Mouse (Mus musculus) limb, embryonic 10.5 days (tissue): ENCODE measurements around the gene Pgpep1. TPM values are rescaled to one million over a fixed set of nuclear protein-coding genes. Genes with fewer than 3 reads are reported as not detected.

Experiments used
- DNase-seq: peaks from one replicate; pipeline ENCODE4 v3.0.0-alpha.2; 2017; ENCODE audit warnings: low spot score
- H3K27ac ChIP-seq: fragments of 300-500 bp; sonication (generic); 2 replicates; pipeline ENCODE4 v1.5.1; 2016; ENCODE audit warnings: mild to moderate bottlenecking
- H3K27me3 ChIP-seq: fragments of 300-500 bp; sonication (generic); 2 replicates; pipeline ENCODE4 v1.6.1; 2016; ENCODE audit warnings: low read depth, mild to moderate bottlenecking; ENCODE audit not compliant: poor library complexity, severe bottlenecking
- H3K36me3 ChIP-seq: fragments of 300-500 bp; sonication (generic); 2 replicates; pipeline ENCODE4 v1.6.1; 2016; ENCODE audit warnings: mild to moderate bottlenecking, moderate library complexity
- H3K4me1 ChIP-seq: fragments of 300-500 bp; sonication (generic); 2 replicates; pipeline ENCODE4 v1.6.1; 2016
- H3K4me3 ChIP-seq: fragments of 300-500 bp; sonication (generic); 2 replicates; pipeline ENCODE4 v1.5.1; 2016; ENCODE audit warnings: mild to moderate bottlenecking, moderate library complexity
- H3K9me3 ChIP-seq: fragments of 300-500 bp; sonication (generic); replicated peaks from 2 replicates; pipeline ENCODE4 v1.6.1; 2016; ENCODE audit warnings: mild to moderate bottlenecking
- WGBS: fragments of 180-500 bp; shearing (Covaris S2); methylation state at CpG from one replicate; pipeline ENCODE4 v1.1.7; 2016; 5-methylcytosine and 5-hydroxymethylcytosine counted together
- polyA plus RNA-seq: library from polyadenylated mRNA; unstranded; fragments of >200 nt; fragmentation: Nextera tagmentation; extraction: Ambion mirVana; gene quantifications from 2 replicates; pipeline ENCODE4 v1.2.1, GENCODE M21; 2016

Gene Pgpep1
- 44.7 and 45.0 TPM in 2 replicates for polyA plus RNA-seq

DNA sequence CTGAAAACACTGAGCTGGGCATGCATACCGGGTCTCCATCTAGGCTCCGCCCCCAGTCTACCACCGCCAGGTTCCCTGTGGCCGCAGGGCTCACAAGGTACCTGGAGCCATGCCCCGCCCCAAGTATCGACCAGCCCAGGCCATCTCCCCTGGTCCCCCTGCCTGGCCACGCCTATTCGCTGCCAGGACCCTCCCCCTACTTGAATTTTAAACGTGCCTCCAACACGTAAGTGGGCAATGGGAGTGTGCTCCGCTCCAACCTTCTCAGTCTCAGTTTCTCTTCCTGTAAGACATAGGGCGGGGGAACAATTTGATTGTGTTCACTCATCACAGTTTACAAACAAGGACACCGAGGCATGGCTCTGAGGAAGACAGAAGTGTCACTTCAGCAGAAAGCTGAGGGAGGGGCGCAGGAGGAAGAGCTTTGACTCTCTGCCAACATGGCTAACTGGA lies at the start of gene Pgpep1:
Pgpep1 (minus strand) TSS at position 116 of the 453 bp plus-strand sequence.
- peaks cover 47% of the 10 kb centered on the region for H3K4me1 ChIP-seq
- H3K9me3 ChIP-seq: no peaks in the 10 kb centered on the region
- no peaks in the 10 kb centered on the region for H3K27me3 ChIP-seq
- peak; percentile 71 for DNase-seq
- peak within 1 kb of the TSS; percentile 74 for H3K4me3 ChIP-seq
- 2% methylated on average over 14 of the region's 14 CpGs for WGBS
- H3K27ac ChIP-seq: peak within 1 kb of the TSS; percentile 88
- peaks cover 22% of the 10 kb centered on the region for H3K36me3 ChIP-seq

DNA sequence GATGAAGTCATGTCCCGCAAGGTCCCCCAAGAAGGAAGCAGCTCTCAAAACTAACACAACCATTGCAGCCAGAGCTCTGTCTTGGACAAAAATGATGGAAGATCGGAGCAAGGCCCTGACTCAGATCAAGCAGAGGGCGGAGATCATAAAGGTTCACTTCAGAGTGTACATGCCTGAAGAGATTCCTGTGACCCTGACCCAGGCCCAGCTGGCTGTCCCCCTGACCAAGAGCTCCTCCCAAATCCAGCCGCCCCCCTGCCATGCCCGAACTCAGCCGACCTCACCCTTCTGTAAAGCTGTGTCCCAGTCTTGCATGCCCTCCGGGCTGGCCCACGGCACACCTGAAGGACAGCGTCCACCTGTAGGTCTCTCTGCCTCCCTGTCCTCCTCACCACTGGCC lies 49.6 kb upstream of the Pgpep1 start:
- Histone ChIP-seq H3K4me1 (peaks cover 5% of the 10 kb centered on the region; the same call in 1 of the 2 replicates), H3K4me3 (no peak overlapping the region), H3K27me3 (no peaks in the 10 kb centered on the region), H3K36me3 (no peaks in the 10 kb centered on the region), H3K27ac (no peak overlapping the region), H3K9me3 (no peaks in the 10 kb centered on the region)
- no peak for DNase-seq
- WGBS: 90% methylated on average over 9 of the region's 9 CpGs

DNA sequence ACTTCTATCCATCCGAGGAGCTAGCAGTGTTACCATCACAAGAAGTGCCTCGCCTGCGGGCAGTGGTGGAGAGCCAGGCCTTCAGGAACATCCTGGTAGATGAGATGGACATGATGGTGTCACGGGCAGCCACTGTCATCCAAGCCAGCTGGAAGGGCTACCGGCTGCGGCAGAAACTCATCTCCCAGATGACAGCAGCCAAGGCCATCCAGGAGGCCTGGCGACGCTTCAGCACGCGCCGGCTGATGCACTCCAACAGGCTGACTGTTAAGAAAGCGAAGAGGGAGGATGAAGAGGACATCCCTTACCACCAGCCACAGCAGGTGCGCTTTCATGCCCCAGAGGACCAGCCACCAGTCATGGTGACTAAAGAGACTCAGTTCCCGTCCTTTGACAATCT lies 48.1 kb upstream of the Pgpep1 start:
- H3K27ac ChIP-seq: no peak overlapping the region
- H3K36me3 ChIP-seq: peaks cover 5% of the 10 kb centered on the region
- no peaks in the 10 kb centered on the region for H3K9me3 ChIP-seq
- 0 out of 2 replicates have a peak, but pooled peaks cover 1% of the 10 kb centered on the region for H3K4me1 ChIP-seq
- WGBS: 92% methylated on average over 14 of the region's 14 CpGs
- H3K27me3 ChIP-seq: no peaks in the 10 kb centered on the region
- DNase-seq: no peak
- no peak overlapping the region for H3K4me3 ChIP-seq

DNA sequence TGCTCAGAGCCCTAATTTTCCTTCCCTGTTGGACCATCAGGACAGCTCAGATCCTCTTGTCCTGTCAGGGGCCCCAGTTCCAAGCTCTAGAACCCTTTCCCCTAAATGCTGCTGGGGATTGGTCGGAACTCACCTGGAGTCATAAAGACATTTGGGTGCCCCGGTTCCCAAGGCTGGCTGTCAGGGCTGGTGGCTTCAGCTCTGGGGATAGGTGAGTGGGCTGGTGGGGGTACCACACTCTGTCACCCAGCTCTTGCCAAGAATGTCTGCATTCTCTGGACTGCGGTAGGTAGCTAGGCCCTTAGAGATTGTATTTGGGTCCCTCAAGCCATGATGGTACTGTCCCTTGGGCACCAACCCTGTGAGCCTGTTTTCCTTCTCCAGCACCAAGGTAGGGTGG lies 43.1 kb upstream of the Pgpep1 start, which contains the start of gene Iqcn:
Iqcn (plus strand) TSS at position 171 of the 400 bp plus-strand sequence.
- Histone ChIP-seq H3K36me3 (peaks cover 27% of the 10 kb centered on the region), H3K27ac (no peak within 1 kb of the TSS), H3K27me3 (no peaks in the 10 kb centered on the region), H3K4me3 (no peak within 1 kb of the TSS), H3K9me3 (no peaks in the 10 kb centered on the region), H3K4me1 (peaks cover 27% of the 10 kb centered on the region)
- 91% methylated on average over 3 of the region's 3 CpGs for WGBS
- DNase-seq: no peak

DNA sequence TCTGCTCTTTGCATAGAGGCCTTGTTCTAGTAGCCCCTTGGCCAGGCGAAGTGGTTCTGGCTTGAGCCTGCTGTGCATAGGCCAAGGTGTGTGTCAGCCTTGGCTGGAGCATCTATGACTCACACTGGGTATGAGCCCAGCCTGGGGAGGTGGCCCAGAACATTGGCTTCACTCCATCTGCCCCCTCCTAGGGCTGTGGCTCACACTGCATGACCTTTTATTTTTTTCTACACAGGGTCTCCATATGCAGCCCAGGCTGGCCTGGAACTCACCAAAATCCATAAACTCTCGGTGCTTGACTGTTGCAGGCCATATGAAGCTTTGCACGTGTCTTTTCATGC lies 42.6 kb upstream of the Pgpep1 start:
- no peaks in the 10 kb centered on the region for H3K27me3 ChIP-seq
- H3K4me3 ChIP-seq: no peak overlapping the region
- 88% methylated on average over 3 of the region's 3 CpGs for WGBS

DNA sequence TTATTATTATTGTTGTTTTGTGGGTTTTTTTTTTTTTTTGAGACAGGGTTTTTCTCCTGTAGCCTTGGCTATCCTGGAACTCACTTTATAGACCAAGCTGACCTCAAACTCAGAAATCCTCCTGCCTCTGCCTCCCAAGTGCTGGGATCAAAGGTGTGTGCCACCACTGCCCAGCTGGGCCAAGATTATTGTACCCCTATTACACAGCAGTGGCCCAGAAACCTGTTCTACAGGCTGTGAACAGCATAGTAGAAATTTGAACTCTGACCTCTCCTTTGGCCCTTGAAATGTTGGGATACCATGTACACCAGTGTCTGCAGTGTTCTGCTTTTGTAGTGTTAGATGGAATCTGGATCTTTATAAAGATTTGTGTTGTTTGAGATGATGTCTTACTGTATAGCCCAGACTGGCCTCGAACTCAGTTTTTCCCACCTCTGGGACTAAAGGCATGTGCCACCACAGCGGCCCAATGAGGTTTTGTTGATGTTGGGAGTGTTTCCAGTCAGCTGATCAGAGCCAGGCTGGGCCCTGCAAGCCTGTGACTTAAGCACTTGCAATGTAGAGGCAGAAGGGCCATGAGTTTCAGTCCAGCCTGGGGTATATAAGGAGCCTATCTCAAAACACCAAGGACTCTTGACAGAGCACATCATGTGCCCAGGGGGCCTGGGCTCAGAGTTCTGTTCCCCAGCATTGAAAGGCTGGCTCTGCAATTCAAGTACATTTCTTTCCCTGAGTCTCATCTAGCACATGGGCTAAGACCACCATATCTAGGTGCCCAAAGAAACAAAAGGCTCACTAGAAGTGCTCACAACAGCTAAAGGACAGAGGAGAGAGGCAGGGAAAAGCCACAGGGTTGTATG lies 42.0 kb upstream of the Pgpep1 start:
- H3K4me3 ChIP-seq: peak overlapping the region; percentile 83; the same call in 1 of the 2 replicates
- H3K4me1 ChIP-seq: peaks cover 38% of the 10 kb centered on the region
- 92% methylated on average over 2 of the region's 2 CpGs for WGBS
- H3K36me3 ChIP-seq: peaks cover 27% of the 10 kb centered on the region
- no peak for DNase-seq
- H3K9me3 ChIP-seq: no peaks in the 10 kb centered on the region
- H3K27me3 ChIP-seq: no peaks in the 10 kb centered on the region
- no peak overlapping the region for H3K27ac ChIP-seq

More for the DNA sequence above, 42.6 kb upstream of the Pgpep1 start:
- H3K9me3 ChIP-seq: no peaks in the 10 kb centered on the region
- no peak for DNase-seq
- H3K36me3 ChIP-seq: peaks cover 27% of the 10 kb centered on the region
- no peak overlapping the region for H3K27ac ChIP-seq
- peaks cover 32% of the 10 kb centered on the region for H3K4me1 ChIP-seq

DNA sequence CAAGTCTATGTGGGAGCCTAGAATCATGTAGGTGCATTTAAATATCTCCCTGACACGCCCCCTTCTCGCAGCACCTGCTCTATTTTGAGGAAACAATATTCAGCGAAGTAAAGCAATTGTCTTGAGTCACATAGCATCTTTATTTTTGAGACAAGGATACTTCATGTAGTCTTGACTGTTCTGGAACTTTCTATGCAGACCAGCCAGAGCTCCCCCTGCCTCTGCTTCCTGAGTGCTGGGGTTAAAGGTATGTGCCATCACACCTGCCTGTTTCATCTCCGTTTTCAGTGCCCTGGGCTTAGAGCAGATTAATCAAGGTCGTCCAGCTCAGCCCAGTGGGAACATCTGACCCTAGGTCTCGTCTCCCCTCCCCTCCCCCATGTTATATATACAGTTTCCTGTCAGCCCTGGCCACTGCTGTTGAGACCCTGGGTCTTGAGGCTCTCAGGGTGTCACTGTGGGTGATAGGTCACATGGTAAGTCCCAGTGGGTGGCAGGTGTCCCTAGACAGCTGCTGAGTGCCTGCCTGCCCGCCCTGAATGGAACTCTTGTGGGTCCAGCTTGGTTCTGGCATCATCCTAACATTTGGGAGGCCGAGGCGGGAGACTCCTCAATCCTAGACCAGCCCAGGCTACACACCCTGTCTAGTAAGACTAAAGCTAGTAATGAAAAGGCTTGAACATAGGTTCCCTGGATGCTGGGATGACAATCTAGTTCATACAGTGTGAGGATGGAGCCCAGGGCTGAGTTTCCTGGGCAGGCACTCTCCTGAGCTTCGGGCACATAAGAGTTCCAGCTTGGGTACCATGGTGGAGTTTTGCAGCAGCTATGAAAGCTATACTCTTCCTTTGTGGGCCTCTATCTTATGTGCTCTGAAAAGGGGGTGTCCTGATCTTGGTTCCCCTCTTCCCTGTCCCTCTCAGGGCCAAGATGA lies 41.1 kb upstream of the Pgpep1 start:
- peaks cover 47% of the 10 kb centered on the region for H3K4me1 ChIP-seq
- peaks cover 27% of the 10 kb centered on the region for H3K36me3 ChIP-seq
- no peaks in the 10 kb centered on the region for H3K27me3 ChIP-seq
- no peaks in the 10 kb centered on the region for H3K9me3 ChIP-seq
- DNase-seq: no peak
- peak overlapping the region; percentile 83 for H3K4me3 ChIP-seq
- H3K27ac ChIP-seq: peak overlapping the region; percentile 97
- 58% methylated on average over 10 of the region's 10 CpGs for WGBS

DNA sequence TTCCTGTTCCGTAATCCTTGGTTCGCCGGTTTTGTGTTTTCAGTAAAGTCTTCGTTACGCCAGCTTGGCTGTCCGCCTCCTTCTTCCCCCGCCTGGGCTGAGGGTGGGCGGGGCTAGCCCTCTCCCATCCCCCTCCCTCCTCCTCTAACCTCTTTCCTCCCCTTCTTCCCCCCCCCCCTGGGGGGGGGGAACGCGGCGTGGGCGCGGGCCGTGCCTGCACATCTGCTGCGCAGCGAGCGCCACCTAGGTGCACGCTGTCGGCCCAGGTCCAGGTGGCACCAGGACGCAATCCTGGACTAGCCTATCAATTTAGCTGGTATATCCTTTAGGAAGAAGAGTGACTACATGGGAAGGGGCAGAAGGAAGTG lies 40.4 kb upstream of the Pgpep1 start:
- no peaks in the 10 kb centered on the region for H3K27me3 ChIP-seq
- peak overlapping the region; percentile 83 for H3K4me3 ChIP-seq
- peaks cover 54% of the 10 kb centered on the region for H3K4me1 ChIP-seq
- no peaks in the 10 kb centered on the region for H3K9me3 ChIP-seq
- peak overlapping the region; percentile 97 for H3K27ac ChIP-seq
- DNase-seq: peak; percentile 94
- under 1% methylated on average over 20 of the region's 20 CpGs for WGBS
- H3K36me3 ChIP-seq: peaks cover 27% of the 10 kb centered on the region

DNA sequence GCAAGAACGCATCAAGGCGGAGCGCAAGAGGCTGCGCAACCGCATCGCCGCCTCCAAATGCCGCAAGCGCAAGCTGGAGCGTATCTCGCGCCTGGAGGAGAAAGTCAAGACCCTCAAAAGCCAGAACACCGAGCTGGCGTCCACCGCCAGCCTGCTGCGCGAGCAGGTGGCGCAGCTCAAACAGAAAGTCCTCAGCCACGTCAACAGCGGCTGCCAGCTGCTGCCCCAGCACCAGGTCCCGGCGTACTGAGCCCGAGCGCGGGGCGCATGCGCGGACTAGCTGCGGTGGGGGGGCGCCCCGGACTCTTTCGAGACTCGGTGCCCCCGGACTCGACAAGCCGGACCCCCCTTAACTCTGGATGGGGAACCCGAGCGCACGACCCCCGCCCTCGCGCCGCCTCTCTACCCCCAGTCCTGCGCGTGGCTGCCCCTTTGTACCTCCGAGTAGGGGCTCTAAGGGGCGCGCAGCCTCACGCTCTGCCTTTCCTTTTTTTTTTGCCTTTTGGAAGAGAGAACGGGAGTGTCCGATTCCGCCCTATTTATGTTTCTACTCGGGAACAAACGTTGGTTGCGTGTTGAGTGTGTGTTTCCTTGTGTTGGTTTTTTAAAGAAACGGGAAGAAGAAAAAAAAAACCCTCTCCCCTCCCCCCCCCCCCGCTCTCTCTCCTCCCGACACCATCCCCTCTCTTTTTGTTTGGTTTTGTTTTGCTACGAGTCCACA lies 39.8 kb upstream of the Pgpep1 start:
- WGBS: under 1% methylated on average over 59 of the region's 59 CpGs
- peaks cover 60% of the 10 kb centered on the region for H3K4me1 ChIP-seq

DNA sequence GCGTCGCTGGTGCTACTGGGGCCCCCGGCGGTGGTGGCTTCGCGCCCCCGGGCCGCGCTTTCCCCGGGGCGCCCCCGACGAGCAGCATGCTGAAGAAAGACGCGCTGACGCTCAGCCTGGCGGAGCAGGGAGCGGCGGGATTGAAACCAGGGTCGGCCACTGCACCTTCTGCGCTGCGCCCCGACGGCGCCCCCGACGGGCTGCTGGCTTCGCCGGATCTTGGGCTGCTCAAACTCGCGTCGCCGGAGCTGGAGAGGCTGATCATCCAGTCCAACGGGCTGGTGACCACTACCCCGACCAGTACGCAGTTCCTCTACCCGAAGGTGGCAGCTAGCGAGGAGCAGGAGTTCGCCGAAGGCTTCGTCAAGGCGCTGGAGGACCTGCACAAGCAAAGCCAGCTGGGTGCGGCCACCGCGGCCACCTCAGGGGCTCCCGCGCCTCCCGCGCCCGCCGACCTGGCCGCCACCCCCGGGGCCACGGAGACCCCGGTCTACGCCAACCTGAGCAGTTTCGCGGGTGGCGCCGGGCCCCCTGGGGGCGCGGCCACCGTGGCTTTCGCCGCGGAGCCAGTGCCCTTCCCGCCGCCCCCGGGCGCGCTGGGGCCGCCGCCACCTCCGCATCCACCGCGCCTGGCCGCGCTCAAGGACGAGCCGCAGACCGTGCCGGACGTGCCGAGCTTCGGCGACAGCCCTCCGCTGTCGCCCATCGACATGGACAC lies 39.1 kb upstream of the Pgpep1 start:
- no peaks in the 10 kb centered on the region for H3K27me3 ChIP-seq
- WGBS: under 1% methylated on average over 89 of the region's 89 CpGs
- peak; percentile 79 for DNase-seq

More for the DNA sequence above, 39.8 kb upstream of the Pgpep1 start:
- H3K9me3 ChIP-seq: no peaks in the 10 kb centered on the region
- peak; percentile 89 for DNase-seq
- H3K27ac ChIP-seq: peak overlapping the region; percentile 97
- H3K36me3 ChIP-seq: peaks cover 27% of the 10 kb centered on the region
- no peaks in the 10 kb centered on the region for H3K27me3 ChIP-seq
- H3K4me3 ChIP-seq: peak overlapping the region; percentile 83

DNA sequence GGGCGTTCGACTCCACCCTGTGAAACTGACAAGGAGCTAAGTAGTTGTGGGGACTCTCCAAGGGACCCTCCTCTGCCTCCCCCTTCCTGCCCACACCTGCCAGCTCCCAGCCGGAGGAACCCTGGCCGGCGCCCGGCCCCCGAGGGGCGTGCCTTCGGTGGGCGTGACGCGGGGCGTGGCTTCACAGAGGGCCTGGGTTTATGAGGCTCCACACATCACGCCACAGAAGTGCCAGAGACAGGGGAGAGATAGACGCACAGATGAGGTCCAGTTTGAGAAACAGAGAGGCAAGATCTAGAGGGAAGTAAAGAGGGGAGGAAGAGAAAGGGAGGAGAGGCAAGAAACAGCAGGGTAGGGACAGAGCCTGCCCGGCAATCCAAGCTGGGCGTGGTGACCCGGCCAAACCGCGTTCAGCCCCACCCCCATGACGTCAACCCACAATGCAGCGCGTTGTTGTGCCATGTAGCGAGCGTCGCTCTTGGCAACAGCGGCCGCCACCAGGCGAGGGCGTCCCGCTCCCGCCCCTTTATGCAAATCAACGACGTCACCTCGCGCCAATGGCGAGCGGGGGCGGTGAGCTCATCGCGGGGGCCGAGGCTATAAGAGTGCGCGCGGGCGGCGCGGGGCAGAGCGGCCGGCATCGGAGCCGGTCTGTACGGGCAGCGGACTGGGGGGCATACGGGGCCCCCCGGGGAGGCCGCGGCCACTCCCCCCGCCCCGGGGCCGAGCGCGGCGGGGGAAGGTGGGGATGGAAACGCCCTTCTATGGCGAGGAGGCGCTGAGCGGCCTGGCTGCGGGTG lies 38.3 kb upstream of the Pgpep1 start, which contains the start of gene Jund:
Jund (plus strand) TSS at position 640 of the 800 bp plus-strand sequence.
- peaks cover 71% of the 10 kb centered on the region for H3K4me1 ChIP-seq
- under 1% methylated on average over 67 of the region's 69 CpGs for WGBS
- DNase-seq: peak; percentile 100

More for the DNA sequence above, 39.1 kb upstream of the Pgpep1 start:
- Histone ChIP-seq H3K9me3 (no peaks in the 10 kb centered on the region), H3K36me3 (peaks cover 27% of the 10 kb centered on the region), H3K4me3 (peak overlapping the region; percentile 83), H3K4me1 (peaks cover 65% of the 10 kb centered on the region), H3K27ac (peak overlapping the region; percentile 97)

More for the DNA sequence above, 38.3 kb upstream of the Pgpep1 start, which contains the start of gene Jund:
- Histone ChIP-seq H3K27me3 (no peaks in the 10 kb centered on the region), H3K36me3 (peaks cover 25% of the 10 kb centered on the region), H3K9me3 (no peaks in the 10 kb centered on the region), H3K4me3 (peak within 1 kb of the TSS; percentile 83), H3K27ac (peak within 1 kb of the TSS; percentile 97)
